Mouse (Mus musculus) CH12.LX (cell line): ENCODE data around the gene Krt16. TPM values are rescaled to one million over a fixed set of nuclear protein-coding genes. Genes with fewer than 3 reads are reported as not detected.

ENCODE experiments used
- DNase-seq: peaks from one replicate; pipeline ENCODE4 v3.0.0-alpha.2; 2013; ENCODE audit errors: extremely low read depth
- H3K27ac ChIP-seq: 2 replicates; pipeline ENCODE4 v1.5.1; 2012; ENCODE audit warnings: low read depth, mild to moderate bottlenecking, control low read depth, moderate library complexity; ENCODE audit not compliant: insufficient read depth
- H3K27me3 ChIP-seq: replicated peaks from 2 replicates; pipeline ENCODE3; 2012; ENCODE audit warnings: inconsistent platforms
- H3K36me3 ChIP-seq, 2 experiments: replicated peaks in 1 of 2; 2 replicates each; pipeline versions ENCODE3 to v1.6.1; 2012; ENCODE audit warnings: inconsistent platforms in 1 of 2, low read length in 1 of 2, mild to moderate bottlenecking in 1 of 2, mixed read lengths in 1 of 2, moderate library complexity in 1 of 2; ENCODE audit not compliant: control insufficient read depth in 1 of 2, insufficient read depth in 1 of 2
- H3K4me1 ChIP-seq, 2 experiments: 2 replicates each; pipeline ENCODE4 v1.6.1; 2012; ENCODE audit warnings: inconsistent platforms in 1 of 2, moderate library complexity in 1 of 2; ENCODE audit not compliant: insufficient read depth in 2 of 2, control insufficient read depth in 1 of 2
- H3K4me2 ChIP-seq: 2 replicates; pipeline ENCODE4 v1.6.1; 2012; ENCODE audit warnings: low read depth, mild to moderate bottlenecking, control low read depth; ENCODE audit not compliant: poor library complexity, insufficient read depth, severe bottlenecking
- H3K4me3 ChIP-seq, 3 experiments: fragments of 150-350 bp in 1 of 3; sonication (generic) in 1 of 3; replicated peaks in 1 of 3; 2 replicates each; pipeline versions ENCODE3 to v1.5.1; 2011 to 2012; ENCODE audit warnings: low read depth in 2 of 3, low read length in 2 of 3, mild to moderate bottlenecking in 2 of 3, moderate library complexity in 2 of 3, control low read depth in 1 of 3, improper control_type of control experiment in 1 of 3, inconsistent platforms in 1 of 3, mixed read lengths in 1 of 3; ENCODE audit not compliant: poor library complexity in 1 of 3
- H3K79me2 ChIP-seq: replicated peaks from 2 replicates; pipeline ENCODE4 v1.6.1; 2012; ENCODE audit warnings: mild to moderate bottlenecking, moderate library complexity; ENCODE audit not compliant: control insufficient read depth, poor library complexity, insufficient read depth, severe bottlenecking; ENCODE audit errors: extremely low read depth
- H3K9ac ChIP-seq: 2 replicates; pipeline ENCODE4 v1.6.1; 2012; ENCODE audit warnings: low read depth, mild to moderate bottlenecking, control low read depth, moderate library complexity; ENCODE audit not compliant: insufficient read depth
- H3K9me3 ChIP-seq: replicated peaks from 2 replicates; pipeline ENCODE3; 2012; ENCODE audit warnings: low read length, inconsistent platforms, mixed read lengths
- BHLHE40 ChIP-seq: IDR thresholded peaks from 2 replicates; pipeline ENCODE4 v1.6.1; 2011; ENCODE audit warnings: mild to moderate bottlenecking, low read depth, low read length, improper control_type of control experiment
- CHD2 ChIP-seq: IDR thresholded peaks from 2 replicates; pipeline ENCODE4 v1.6.1; 2011; ENCODE audit warnings: low read length, improper control_type of control experiment
- CTCF ChIP-seq, 2 experiments: IDR thresholded peaks in 1 of 2; conservative IDR thresholded peaks in 1 of 2; 2 replicates each; pipeline ENCODE4 v1.5.1; 2011 to 2012; ENCODE audit warnings: low read depth in 2 of 2, low read length in 2 of 2, improper control_type of control experiment in 1 of 2, inconsistent platforms in 1 of 2, mild to moderate bottlenecking in 1 of 2, moderate library complexity in 1 of 2
- E2F4 ChIP-seq: IDR thresholded peaks from 2 replicates; pipeline ENCODE4 v1.6.1; 2011; ENCODE audit warnings: low read depth, low read length, improper control_type of control experiment; ENCODE audit not compliant: insufficient replicate concordance
- ELF1 ChIP-seq: IDR thresholded peaks from 2 replicates; pipeline ENCODE4 v1.6.1; 2014; ENCODE audit warnings: low read depth, mild to moderate bottlenecking, inconsistent platforms, low read length, improper control_type of control experiment
- ETS1 ChIP-seq: conservative IDR thresholded peaks from 2 replicates; pipeline ENCODE4 v1.6.1; 2012; ENCODE audit warnings: low read depth, mild to moderate bottlenecking, inconsistent platforms, low read length, improper control_type of control experiment, moderate library complexity
- GABPA ChIP-seq: IDR thresholded peaks from 2 replicates; pipeline ENCODE4 v1.6.1; 2012; ENCODE audit warnings: low read depth, low read length, improper control_type of control experiment, inconsistent platforms; ENCODE audit not compliant: insufficient replicate concordance
- HCFC1 ChIP-seq: IDR thresholded peaks from 2 replicates; pipeline ENCODE4 v1.6.1; 2012; ENCODE audit warnings: low read depth, mild to moderate bottlenecking, inconsistent platforms, low read length, improper control_type of control experiment
- JUN ChIP-seq: IDR thresholded peaks from 2 replicates; pipeline ENCODE4 v1.6.1; 2011; ENCODE audit warnings: low read depth, mild to moderate bottlenecking, low read length, improper control_type of control experiment, moderate library complexity; ENCODE audit not compliant: insufficient read depth
- KAT2A ChIP-seq: IDR thresholded peaks from 2 replicates; pipeline ENCODE4 v1.6.1; 2012; ENCODE audit warnings: low read length, improper control_type of control experiment, inconsistent platforms; ENCODE audit not compliant: insufficient replicate concordance
- MAX ChIP-seq: IDR thresholded peaks from 2 replicates; pipeline ENCODE4 v1.6.1; 2011; ENCODE audit warnings: low read length, improper control_type of control experiment
- MAZ ChIP-seq: IDR thresholded peaks from 2 replicates; pipeline ENCODE4 v1.6.1; 2012; ENCODE audit warnings: low read depth, mild to moderate bottlenecking, inconsistent platforms, low read length, improper control_type of control experiment, moderate library complexity
- MXI1 ChIP-seq: IDR thresholded peaks from 2 replicates; pipeline ENCODE4 v1.6.1; 2011; ENCODE audit warnings: mild to moderate bottlenecking, low read depth, low read length, improper control_type of control experiment
- NELFE ChIP-seq: IDR thresholded peaks from 2 replicates; pipeline ENCODE4 v1.6.1; 2011; ENCODE audit warnings: low read depth, low read length, improper control_type of control experiment
- POLR2AphosphoS2 ChIP-seq: IDR thresholded peaks from 2 replicates; pipeline ENCODE4 v1.6.1; 2011; ENCODE audit warnings: low read depth, low read length, improper control_type of control experiment
- RAD21 ChIP-seq: IDR thresholded peaks from 2 replicates; pipeline ENCODE4 v1.6.1; 2011; ENCODE audit warnings: low read depth, mild to moderate bottlenecking, low read length, improper control_type of control experiment, moderate library complexity
- SMC3 ChIP-seq: IDR thresholded peaks from 2 replicates; pipeline ENCODE4 v1.6.1; 2011; ENCODE audit warnings: low read depth, low read length, improper control_type of control experiment
- TBP ChIP-seq: conservative IDR thresholded peaks from 2 replicates; pipeline ENCODE4 v1.6.1; 2011; ENCODE audit warnings: low read depth, low read length, improper control_type of control experiment
- TCF12 ChIP-seq: IDR thresholded peaks from 2 replicates; pipeline ENCODE4 v1.6.1; 2014; ENCODE audit warnings: low read depth, mild to moderate bottlenecking, inconsistent platforms, low read length, improper control_type of control experiment
- ZC3H11A ChIP-seq: IDR thresholded peaks from 2 replicates; pipeline ENCODE4 v1.6.1; 2012; ENCODE audit warnings: low read depth, mild to moderate bottlenecking, inconsistent platforms, low read length, improper control_type of control experiment
- ZKSCAN1 ChIP-seq: IDR thresholded peaks from 2 replicates; pipeline ENCODE4 v1.6.1; 2012; ENCODE audit warnings: low read depth, inconsistent platforms, low read length, improper control_type of control experiment, borderline replicate concordance
- ZMIZ1 ChIP-seq: IDR thresholded peaks from 2 replicates; pipeline ENCODE4 v1.6.1; 2012; ENCODE audit warnings: low read depth, mild to moderate bottlenecking, inconsistent platforms, low read length, improper control_type of control experiment
- ZNF384 ChIP-seq: IDR thresholded peaks from 2 replicates; pipeline ENCODE4 v1.6.1; 2012; ENCODE audit warnings: low read depth, low read length, improper control_type of control experiment, inconsistent platforms
- dilution Hi-C: fragments of 300-500 bp; cut with MboI; formaldehyde crosslinking; loops from 2 replicates; pipeline ENCODE4 v1.14.3; 2020; ENCODE audit warnings: low sequenced_read_pairs; ENCODE audit not compliant: extremely low pct_unique_long_range_greater_than_20kb, extremely low pct_ligation_motif_present
- in situ Hi-C: fragments of 300-500 bp; cut with MboI; formaldehyde crosslinking; loops from 3 replicates; pipeline ENCODE4 v1.14.3; 2019; ENCODE audit warnings: low sequenced_read_pairs, low pct_ligation_motif_present, low pct_unique_long_range_greater_than_20kb, mixed read lengths
- polyA plus RNA-seq: library from polyadenylated mRNA; unstranded; fragments of >175 nt; gene quantifications from 2 replicates; pipeline ENCODE4 v1.2.1, GENCODE M21; 2012; ENCODE audit warnings: low read depth; ENCODE audit not compliant: insufficient read length
- total RNA-seq, 2 experiments: library from RNA; depleted of rRNA; stranded (reverse); fragments of 300-350 nt in 1 of 2; fragments of >200 nt in 1 of 2; gene quantifications; 2 replicates each; pipeline ENCODE4 v1.2.3; 2012 to 2014

The Krt16 gene
- total and polyA plus RNA-seq, 3 experiments: 0.08 TPM; not detected in 2

- Histone ChIP-seq H3K4me2 (no peak overlapping the region), H3K27ac (no peak overlapping the region), H3K9ac (no peak overlapping the region)
- dilution Hi-C loops: no loop called here
- no peak for TF ChIP-seq KAT2A
- no peak for TF ChIP-seq HCFC1
- TF ChIP-seq E2F4: no peak
- TF ChIP-seq MXI1: no peak
- TF ChIP-seq CHD2: no peak
- TF ChIP-seq ELF1: no peak
- TF ChIP-seq POLR2AphosphoS2: no peak
- no peak for TF ChIP-seq BHLHE40
- no peak for TF ChIP-seq ZNF384
- no peak for TF ChIP-seq ZKSCAN1
- TF ChIP-seq TBP: no peak
- TF ChIP-seq JUN: no peak
- no peak for TF ChIP-seq TCF12
- no peak for TF ChIP-seq ETS1
- TF ChIP-seq ZC3H11A: no peak
- TF ChIP-seq GABPA: no peak
- TF ChIP-seq MAX: no peak
- no peak for TF ChIP-seq ZMIZ1
- TF ChIP-seq RAD21: no peak
- TF ChIP-seq, all 38 proteins: peak for 0
- H3K9me3 ChIP-seq: no peaks in the 10 kb centered on the region
- H3K27me3 ChIP-seq: peaks cover 54% of the 10 kb centered on the region
- in situ Hi-C loops: loop anchor here (5.0 kb wide), 1 partner anchor 84 kb away; no protein-coding TSS in a partner anchor
- no peak overlapping the region for H3K4me3 ChIP-seq
- H3K79me2 ChIP-seq: no peaks in the 10 kb centered on the region
- no peak for DNase-seq
- H3K4me1 ChIP-seq: peaks cover 0 to 12% of the 10 kb centered on the region in 2 experiments; a peak in 2 of 4 replicates
- H3K36me3 ChIP-seq: no peaks in the 10 kb centered on the region
Observed at GRCm38 (mm10) chr11:100202906-100203305, 45.8 kb downstream of the Krt16 start.

- H3K27me3 ChIP-seq: peaks cover 44% of the 10 kb centered on the region
- no peak overlapping the region for H3K27ac ChIP-seq
- peaks cover 0 to 7% of the 10 kb centered on the region in 2 experiments; a peak in 2 of 4 replicates for H3K4me1 ChIP-seq
- DNase-seq: peak; percentile 70
- H3K9me3 ChIP-seq: no peaks in the 10 kb centered on the region
- dilution Hi-C loops: no loop called here
- no peaks in the 10 kb centered on the region for H3K36me3 ChIP-seq
- H3K9ac ChIP-seq: no peak overlapping the region
- no peak for TF ChIP-seq E2F4
- no peak for TF ChIP-seq POLR2AphosphoS2
- TF ChIP-seq MAZ: 0 out of 2 replicates have a peak, but pooled peaks have one; percentile 78
- TF ChIP-seq NELFE: peak; percentile 27; the same call in 1 of the 2 replicates
- TF ChIP-seq SMC3: peak; percentile 95
- TF ChIP-seq CTCF (conservative IDR thresholded peaks at IDR 0.05 in 1 of 2, IDR thresholded peaks at IDR 0.05 in 1 of 2; ENCODE audit: low read depth in 2 of 2, low read length in 2 of 2): peak; percentile 52 to 95
- peak; percentile 61 for TF ChIP-seq ZC3H11A
- TF ChIP-seq RAD21: peak; percentile 76
- H3K4me2 ChIP-seq: no peak overlapping the region
- no peaks in the 10 kb centered on the region for H3K79me2 ChIP-seq
- no peak overlapping the region for H3K4me3 ChIP-seq
- in situ Hi-C loops: loop anchor here (5.0 kb wide), 1 partner anchor 87 kb away; no protein-coding TSS in a partner anchor
Observed at GRCm38 (mm10) chr11:100200104-100200820, 48.4 kb downstream of the Krt16 start.
